Mouse (Mus musculus) NIH3T3 (cell line): ENCODE results near the gene Pus3.
"Not testable (repeated sequence)": the region's sequence is repeated elsewhere in the genome, so short reads cannot be mapped to it uniquely, and the experiment has no call there.

Source experiments
- DNase-seq: peaks from one replicate; pipeline ENCODE4 v3.0.0-alpha.2; 2012; ENCODE audit warnings: low read depth

Pus3 gene

GRCm38 (mm10) chr9:35545704-35546103 lies 12.7 kb upstream of the Pus3 start:
- DNase-seq = no peak

DNA sequence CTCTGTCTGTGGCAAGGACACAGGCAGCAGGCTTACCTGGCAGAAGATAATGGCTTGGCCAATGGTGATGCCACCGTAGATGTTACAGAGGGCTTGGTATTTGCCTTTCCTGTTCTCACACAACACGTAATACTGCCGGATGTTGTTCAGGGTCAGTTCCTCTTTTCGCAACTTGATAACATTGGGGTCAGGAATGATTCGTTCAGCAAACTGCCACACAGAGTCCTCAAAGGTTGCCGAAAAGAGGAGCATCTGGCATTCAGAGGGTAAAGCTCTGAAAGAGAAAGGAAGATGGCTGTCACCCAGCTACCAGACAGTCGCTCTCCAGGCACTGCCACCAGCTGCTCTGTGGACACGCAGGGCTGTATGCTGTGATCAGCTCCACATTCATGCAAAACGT lies 11.7 kb upstream of the Pus3 start:
- no peak for DNase-seq

DNA sequence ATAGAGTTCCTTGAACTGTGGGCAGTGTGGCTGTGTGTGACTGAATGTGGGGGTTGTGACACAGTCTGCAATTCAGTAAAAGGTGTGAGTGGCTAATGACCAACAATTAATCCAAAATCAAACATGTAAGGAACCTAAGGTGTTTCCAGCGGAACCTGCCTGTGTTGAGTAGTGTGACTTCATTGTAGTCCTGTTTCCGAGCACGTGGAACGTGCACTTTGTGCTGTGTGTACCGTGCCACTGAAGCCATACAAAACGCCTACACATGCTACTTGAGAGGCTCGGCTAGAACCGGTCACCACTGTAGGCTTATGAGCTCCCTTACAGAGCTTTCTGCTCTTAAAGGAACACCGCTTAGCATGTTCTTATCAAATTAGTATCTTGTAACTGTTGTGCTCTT lies 9.9 kb upstream of the Pus3 start:
- DNase-seq = no peak

GRCm38 (mm10) chr9:35556494-35557102 lies 1.8 kb upstream of the Pus3 start:
- DNase-seq = no peak

- peak; percentile 84 for DNase-seq
Measured at GRCm38 (mm10) chr9:35559009-35559890, 855 bp downstream of the Pus3 start.

DNA sequence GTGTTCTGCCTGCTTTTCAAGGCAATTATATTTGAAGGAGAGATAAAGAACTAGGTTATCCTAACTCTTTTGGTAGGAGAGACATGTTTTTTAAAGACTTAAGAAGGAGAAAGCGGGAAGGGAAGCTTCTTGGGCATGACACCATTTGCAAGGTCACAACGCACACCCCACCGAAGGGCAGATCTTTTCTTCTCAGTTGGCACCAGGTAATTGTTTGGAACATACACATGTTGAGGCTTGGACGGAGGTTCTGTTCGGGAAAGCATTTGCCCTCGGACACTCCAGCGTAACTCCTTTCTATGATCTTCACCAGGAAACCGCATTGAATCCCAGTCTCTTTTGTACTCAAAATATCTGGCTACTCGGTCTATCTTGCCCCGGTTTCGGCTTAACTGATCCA lies 2.7 kb downstream of the Pus3 start:
- no peak for DNase-seq

- no peak for DNase-seq
Measured at GRCm38 (mm10) chr9:35561583-35561982, 3.2 kb downstream of the Pus3 start.

GRCm38 (mm10) chr9:35564536-35565240 lies 6.3 kb downstream of the Pus3 start:
- no peak for DNase-seq

DNA sequence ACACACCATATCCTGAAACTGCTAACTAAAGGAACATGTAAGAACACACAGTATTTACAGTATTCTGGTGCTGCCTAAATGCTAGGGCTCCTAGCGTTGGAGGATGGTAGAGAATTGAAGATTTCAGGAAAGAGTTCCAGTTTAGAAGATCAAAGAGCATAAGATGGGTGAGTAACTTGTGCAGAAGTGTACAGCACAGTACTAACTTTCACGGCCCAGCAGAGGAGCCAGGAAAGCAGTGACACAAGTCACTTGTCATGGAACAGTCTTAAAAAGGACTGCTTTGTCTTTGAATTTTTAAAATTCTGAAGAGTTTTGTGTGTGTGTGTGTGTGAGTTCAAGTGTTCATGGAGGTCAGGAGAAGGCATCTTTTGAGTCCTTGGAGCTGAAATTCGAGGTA lies 9.6 kb downstream of the Pus3 start:
- no peak for DNase-seq

DNA sequence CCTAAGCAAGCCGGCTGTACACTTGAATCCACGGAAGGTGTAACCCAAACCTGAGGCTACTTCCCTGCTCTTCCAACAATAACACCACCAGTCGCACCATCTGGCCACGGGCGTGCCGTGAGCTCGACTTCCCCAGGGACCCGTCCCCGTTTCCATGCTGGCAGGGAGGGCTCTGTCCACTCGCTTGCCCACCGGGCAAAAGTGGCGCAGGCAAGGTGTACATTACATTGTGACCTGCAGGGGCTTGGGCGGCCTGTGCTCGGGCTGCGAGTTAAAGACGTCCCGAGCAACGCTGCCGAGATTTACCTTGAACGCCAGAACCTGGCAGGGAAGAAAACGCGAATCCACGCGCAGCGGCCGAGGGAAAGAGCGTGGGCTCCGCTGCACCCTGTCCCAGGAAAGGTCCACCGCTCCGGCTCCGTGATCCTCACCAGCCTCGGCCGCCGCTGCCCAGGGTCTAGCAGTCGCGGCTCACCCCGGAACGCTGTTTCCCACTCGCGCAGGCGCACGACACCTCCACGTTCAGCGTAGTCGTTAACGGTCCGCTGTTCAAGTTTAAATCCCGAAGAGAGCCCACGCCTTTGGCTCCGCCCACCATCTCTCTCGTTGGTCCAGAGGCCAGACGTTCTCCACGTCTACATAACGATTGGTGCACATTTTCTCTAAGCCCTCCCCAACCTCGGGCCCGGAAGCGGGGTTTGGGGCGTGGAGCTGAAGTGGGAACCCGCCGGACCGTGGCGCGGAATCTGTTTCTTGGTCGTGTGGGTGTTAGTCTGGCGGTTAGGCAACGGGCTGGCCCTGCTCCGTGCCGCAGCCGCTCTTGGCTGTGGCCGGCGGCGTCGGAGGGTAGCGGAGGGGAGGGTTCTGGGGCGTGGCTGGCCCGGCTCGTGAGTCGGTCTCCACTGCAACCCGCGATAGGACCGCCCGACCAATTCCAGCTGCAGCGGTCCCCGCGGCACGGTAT lies 11.5 kb downstream of the Pus3 start, which contains the start of the genes Pate2 and Hyls1:
Gene Pate2, plus strand, starts transcription at position 714 of the 964 bp plus-strand sequence.
Gene Hyls1, minus strand, starts transcription at position 828 of the 964 bp plus-strand sequence.
- DNase-seq = peak; percentile 96

DNA sequence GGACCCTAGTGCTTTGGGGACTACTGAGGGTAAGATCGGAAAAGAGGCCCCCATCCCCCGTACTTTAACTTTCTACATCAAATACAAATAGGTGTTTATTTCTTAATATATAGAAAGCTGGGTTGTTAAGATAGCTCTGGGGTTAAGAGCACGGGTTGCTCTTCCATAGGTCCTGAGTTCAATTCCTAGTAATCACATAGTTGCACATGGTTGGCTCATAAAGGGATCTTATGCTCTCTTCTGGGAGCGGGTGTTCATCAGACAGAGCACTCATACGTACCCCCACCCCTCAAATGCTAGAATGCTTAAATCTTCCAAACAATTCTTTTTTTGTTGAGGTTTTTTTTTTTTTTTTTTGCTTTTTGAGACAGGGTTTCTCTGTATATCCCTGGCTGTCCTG lies 12.3 kb downstream of the Pus3 start:
- DNase-seq = no peak

GRCm38 (mm10) chr9:35574416-35574815 lies 16.0 kb downstream of the Pus3 start:
- no peak for DNase-seq

DNA sequence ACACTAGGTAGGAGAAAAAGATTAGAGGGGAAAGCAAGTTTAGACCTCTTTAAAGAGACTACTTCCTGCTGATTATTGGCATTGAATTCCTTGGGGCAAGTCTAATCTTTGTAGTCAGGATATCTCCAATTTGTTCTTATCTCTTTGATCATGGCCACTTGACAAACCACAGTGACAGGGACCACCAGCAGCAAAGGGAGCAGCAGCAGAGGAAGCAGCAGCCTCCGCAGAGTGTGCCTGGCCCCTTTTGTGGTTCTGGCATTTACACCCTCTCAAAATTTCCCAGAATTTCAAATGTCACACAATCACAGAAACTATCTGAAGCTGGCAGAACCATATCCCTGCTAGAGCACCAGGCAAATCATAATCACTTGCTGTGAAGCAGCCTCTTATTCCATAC lies 29.3 kb downstream of the Pus3 start:
- DNase-seq = no peak

GRCm38 (mm10) chr9:35592903-35593302 lies 34.5 kb downstream of the Pus3 start:
- peak; percentile 68 for DNase-seq

GRCm38 (mm10) chr9:35607647-35608405 lies 49.4 kb downstream of the Pus3 start:
- DNase-seq = no peak

GRCm38 (mm10) chr9:35611841-35612240 lies 53.4 kb downstream of the Pus3 start, which contains the start of gene Pate4:
TSS of gene Pate4 (minus strand) at chr9:35611941.
- DNase-seq = no peak

GRCm38 (mm10) chr9:35614005-35614404 lies 55.6 kb downstream of the Pus3 start:
- peak; percentile 28 for DNase-seq

DNA sequence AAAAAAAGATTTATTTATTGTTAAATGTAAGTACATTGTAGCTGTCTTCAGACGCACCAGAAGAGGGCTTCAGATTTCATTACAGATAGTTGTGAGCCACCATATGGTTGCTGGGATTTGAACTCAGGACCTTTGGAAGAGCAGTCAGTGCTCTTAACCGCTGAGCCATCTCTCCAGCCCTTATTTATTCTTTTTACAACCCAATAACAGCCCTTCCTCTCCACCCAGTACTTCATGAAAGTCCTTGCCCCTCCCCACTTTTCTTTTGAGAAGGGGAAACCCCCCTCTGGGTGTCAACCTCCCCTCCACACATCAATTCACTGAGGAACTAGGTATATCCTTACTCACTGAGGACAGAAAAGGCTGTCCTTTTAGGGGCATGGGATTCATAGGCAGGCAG lies 58.4 kb downstream of the Pus3 start:
- not testable (repeated sequence) for DNase-seq
